Mouse (Mus musculus) adrenal gland, postnatal 25 days (tissue): ENCODE measurements at regions not wholly inside any gene's neighbourhood (a gene's known extent, or its start where the extent isn't known, plus 50 kb on each side); places are given as distances from the start of the nearest gene placed in this dataset.
A peak's percentile ranks its signal among the peaks of the same experiment; 100 is the strongest.
"Not testable (repeated sequence)": the region's sequence is repeated elsewhere in the genome, so short reads cannot be mapped to it uniquely, and the experiment has no call there.

Experiments used
- DNase-seq: peaks from one replicate; pipeline ENCODE4 v3.0.0; 2021; ENCODE audit warnings: mixed read lengths

GRCm38 (mm10) chr6:7790040-7790439 is 54.6 kb upstream of the C1galt1 start:
- DNase-seq, result no peak

DNA sequence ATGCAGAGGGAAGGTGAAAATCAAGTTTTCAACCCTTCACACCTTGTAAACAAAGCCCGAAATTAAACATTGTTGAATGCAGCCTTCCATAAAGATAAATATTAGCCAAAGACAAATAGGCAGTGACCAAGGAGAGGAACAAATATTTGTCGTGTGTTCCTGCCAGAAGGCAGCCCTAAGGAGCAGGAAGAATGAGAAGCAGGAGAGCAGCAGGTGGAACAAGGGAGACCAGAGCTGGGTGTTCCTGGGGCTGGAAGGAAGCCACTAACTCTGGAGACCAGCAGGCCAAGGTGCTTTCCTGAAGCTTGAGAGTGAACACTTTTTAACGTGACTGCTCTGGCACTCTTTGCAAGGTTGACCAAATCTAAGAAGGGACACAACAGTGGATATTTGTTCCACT is 55.6 kb upstream of the C1galt1 start:
- no peak for DNase-seq

- no peak for DNase-seq
These were observed 59.2 kb upstream of the C1galt1 start for GRCm38 (mm10) chr6:7785407-7785806.

DNA sequence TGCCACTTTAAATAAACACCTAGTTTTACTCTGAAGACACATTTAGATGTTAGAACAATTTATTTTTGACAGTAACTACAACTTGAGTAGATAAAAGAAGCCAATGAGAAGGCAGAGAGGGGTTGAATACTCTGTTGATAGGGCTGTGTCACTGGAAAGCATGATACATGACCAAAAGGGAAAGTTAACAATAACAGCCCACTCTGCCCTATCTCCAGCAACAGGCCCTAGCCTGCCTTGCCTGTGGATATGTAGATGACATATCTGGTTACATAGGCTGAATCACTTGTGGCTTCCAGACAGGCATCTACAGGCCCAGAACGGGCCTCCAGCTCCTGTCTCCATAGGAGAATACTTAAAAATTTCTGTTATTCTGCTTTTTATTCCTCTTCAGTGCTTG is 61.6 kb upstream of the C1galt1 start:
- no peak for DNase-seq

- DNase-seq, result no peak
These were observed 64.7 kb upstream of the C1galt1 start for GRCm38 (mm10) chr6:7779959-7780358.

GRCm38 (mm10) chr6:7778642-7779404 is 65.8 kb upstream of the C1galt1 start:
- DNase-seq, result no peak

GRCm38 (mm10) chr6:7768421-7768820 is 75.4 kb upstream of the Asns start:
- DNase-seq, result no peak

GRCm38 (mm10) chr6:7767631-7768030 is 74.6 kb upstream of the Asns start:
- DNase-seq, result no peak

DNA sequence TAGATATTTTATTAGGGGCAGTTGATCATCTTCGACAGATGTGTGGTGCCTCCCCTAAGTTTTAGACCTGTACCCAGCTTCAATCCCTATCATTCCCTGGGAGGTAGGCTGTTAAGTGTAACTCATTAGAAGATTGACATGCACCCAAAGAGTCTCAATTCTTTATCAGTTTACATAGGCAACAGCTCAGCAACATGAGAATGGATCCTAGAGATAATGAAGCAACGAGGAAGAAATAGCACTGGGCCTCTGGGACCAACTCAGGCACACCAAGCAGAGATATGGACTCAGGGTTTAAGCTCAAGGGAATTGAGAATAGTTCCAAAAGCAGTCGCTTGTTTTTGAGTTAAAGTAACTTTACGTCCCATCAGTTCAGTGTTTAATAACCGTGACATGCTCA is 66.3 kb upstream of the Asns start:
- no peak for DNase-seq

GRCm38 (mm10) chr6:7753895-7754294 is 60.8 kb upstream of the Asns start:
- DNase-seq, result no peak

DNA sequence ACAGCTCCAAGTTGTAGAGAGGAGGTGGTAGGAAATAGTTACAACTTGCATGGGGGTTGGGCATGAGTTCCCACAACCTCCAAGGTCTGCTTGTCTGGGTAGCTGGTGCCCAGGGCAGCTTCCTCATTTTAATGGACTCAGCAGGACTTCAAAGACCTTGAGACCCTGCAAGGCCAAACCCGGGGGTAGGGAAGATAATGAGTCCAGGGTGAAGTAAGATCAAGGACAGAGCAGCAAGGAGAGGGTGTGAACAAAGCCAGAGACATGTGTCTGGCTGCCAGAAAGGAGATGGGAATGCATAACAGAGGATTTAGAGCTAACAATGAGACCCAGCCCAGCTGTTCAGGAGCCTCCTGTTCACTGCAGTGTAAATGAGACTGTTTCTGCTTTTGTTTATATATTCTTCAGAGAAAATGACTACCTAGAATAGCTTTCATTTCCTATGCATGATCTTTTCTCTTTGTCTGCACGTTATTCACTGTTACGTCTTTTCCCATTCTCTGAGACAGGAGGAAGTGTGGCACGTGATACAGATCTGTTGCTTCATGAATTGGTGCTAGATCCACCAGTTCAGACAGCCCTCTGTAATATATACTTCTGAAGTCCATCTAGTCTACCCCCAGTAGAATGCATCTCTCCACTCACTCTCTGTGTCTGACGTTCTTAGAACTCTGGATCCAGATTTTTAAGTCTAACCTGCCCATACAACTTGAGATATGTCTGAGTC is 60.0 kb upstream of the Asns start:
- DNase-seq, result peak; percentile 3

DNA sequence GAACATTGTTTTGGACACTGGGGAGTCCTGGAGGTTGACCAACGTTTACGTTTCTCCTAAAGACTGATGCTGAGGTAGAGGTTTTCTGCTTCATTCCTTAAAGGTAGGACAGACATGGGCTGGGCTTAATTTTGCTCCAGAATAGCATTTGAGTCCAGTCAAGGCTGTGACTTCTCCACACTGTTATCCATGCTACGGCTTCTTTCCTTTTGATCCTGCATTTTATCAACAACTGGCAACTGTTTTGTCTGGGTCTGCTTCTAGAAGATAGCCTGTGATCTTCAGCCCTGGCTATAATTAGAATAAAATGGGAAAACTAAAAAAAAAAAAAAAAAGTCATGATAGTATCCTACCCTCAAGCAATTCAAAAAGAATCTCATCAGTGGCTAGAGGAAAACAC is 55.5 kb upstream of the Asns start:
- DNase-seq, result no peak

DNA sequence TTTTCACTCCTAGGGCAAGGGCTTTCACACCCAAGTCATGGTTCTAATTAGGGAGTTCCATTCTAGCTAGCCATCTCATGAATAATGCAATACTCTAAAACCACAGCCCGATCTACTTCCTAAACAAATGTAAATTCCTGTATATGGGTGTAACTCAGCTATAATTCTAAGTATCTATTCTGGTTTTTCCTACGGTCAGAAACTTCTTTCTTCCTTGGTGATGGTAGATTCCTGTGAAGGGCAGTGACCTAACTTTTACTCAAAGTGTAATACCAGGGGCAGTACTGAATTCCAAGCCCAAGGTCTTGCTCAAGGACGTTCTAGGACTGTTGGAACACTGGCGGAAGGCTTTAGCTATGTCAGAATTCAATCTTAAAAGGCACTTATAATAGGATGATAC is 51.2 kb upstream of the Asns start:
- not testable (repeated sequence) for DNase-seq
